Mouse (Mus musculus) forebrain, embryonic 12.5 days (tissue): ENCODE measurements around the gene Slc24a1. TPM values are rescaled to one million over a fixed set of nuclear protein-coding genes. Genes with fewer than 3 reads are reported as not detected.
A peak's percentile ranks its signal among the peaks of the same experiment; 100 is the strongest.
"Not testable (repeated sequence)": the region's sequence is repeated elsewhere in the genome, so short reads cannot be mapped to it uniquely, and the experiment has no call there.

Source experiments
- ATAC-seq: fragments of 200-750 bp; cut with Nextera tagmentation; 2 replicates; pipeline ENCODE4 v1.8.0; 2017; ENCODE audit warnings: moderate TSS enrichment; ENCODE audit not compliant: low FRiP score
- H3K27ac ChIP-seq: fragments of 300-500 bp; sonication (generic); 2 replicates; pipeline ENCODE4 v1.5.1; 2016; ENCODE audit warnings: mild to moderate bottlenecking
- H3K27me3 ChIP-seq: fragments of 300-500 bp; sonication (generic); 2 replicates; pipeline ENCODE4 v1.6.1; 2016; ENCODE audit warnings: mild to moderate bottlenecking
- H3K36me3 ChIP-seq: fragments of 300-500 bp; sonication (generic); replicated peaks from 2 replicates; pipeline ENCODE4 v1.6.1; 2016; ENCODE audit warnings: mild to moderate bottlenecking
- H3K4me1 ChIP-seq: fragments of 300-500 bp; sonication (generic); 2 replicates; pipeline ENCODE4 v1.6.1; 2016
- H3K4me2 ChIP-seq: fragments of 300-500 bp; sonication (generic); 2 replicates; pipeline ENCODE4 v1.6.1; 2016; ENCODE audit warnings: mild to moderate bottlenecking, moderate library complexity
- H3K4me3 ChIP-seq: fragments of 300-500 bp; sonication (generic); replicated peaks from 2 replicates; pipeline ENCODE4 v1.5.1; 2016; ENCODE audit warnings: mild to moderate bottlenecking
- H3K9ac ChIP-seq: fragments of 300-500 bp; sonication (generic); 2 replicates; pipeline ENCODE4 v1.6.1; 2016; ENCODE audit warnings: mild to moderate bottlenecking
- H3K9me3 ChIP-seq: fragments of 300-500 bp; sonication (generic); 2 replicates; pipeline ENCODE4 v1.6.1; 2016
- WGBS: fragments of 180-500 bp; shearing (Covaris S2); methylation state at CpG from one replicate; pipeline ENCODE4 v1.1.7; 2016; 5-methylcytosine and 5-hydroxymethylcytosine counted together
- polyA plus RNA-seq: library from polyadenylated mRNA; unstranded; fragments of >200 nt; fragmentation: Nextera tagmentation; extraction: Ambion mirVana; gene quantifications from 2 replicates; pipeline ENCODE4 v1.2.1, GENCODE M21; 2016

Slc24a1 gene
- polyA plus RNA-seq, result 0.11 TPM in 1 of 2 replicates, not detected in the other

GRCm38 (mm10) chr9:64951161-64951657 lies at the start of gene Slc24a1:
Gene Slc24a1 (minus strand): TSS chr9:64951607.
- Histone ChIP-seq H3K27ac (no peak within 1 kb of the TSS), H3K27me3 (peaks cover 37% of the 10 kb centered on the region), H3K4me1 (peaks cover 1% of the 10 kb centered on the region), H3K4me3 (no peak within 1 kb of the TSS), H3K9ac (no peak within 1 kb of the TSS), H3K4me2 (no peak within 1 kb of the TSS), H3K36me3 (no peaks in the 10 kb centered on the region), H3K9me3 (0 out of 2 replicates have a peak, but pooled peaks cover 5% of the 10 kb centered on the region)
- 34% methylated on average over 11 of the region's 11 CpGs for WGBS
- no peak for ATAC-seq

- not testable (repeated sequence) for H3K27me3 ChIP-seq, H3K9ac ChIP-seq, H3K4me3 ChIP-seq, ATAC-seq, H3K4me1 ChIP-seq, H3K27ac ChIP-seq, H3K9me3 ChIP-seq, H3K4me2 ChIP-seq
- peaks cover 82% of the 10 kb centered on the region for H3K36me3 ChIP-seq
- WGBS, result 91% methylated on average over 1 of the region's 1 CpGs
Observed at GRCm38 (mm10) chr9:64995464-64995863, 44.1 kb upstream of the Slc24a1 start.

GRCm38 (mm10) chr9:64990291-64990690 lies 38.9 kb upstream of the Slc24a1 start:
- Histone ChIP-seq H3K27ac (no peak overlapping the region), H3K9ac (no peak overlapping the region), H3K9me3 (no peaks in the 10 kb centered on the region), H3K36me3 (peaks cover 89% of the 10 kb centered on the region), H3K27me3 (no peaks in the 10 kb centered on the region), H3K4me2 (no peak overlapping the region), H3K4me3 (no peak overlapping the region), H3K4me1 (no peaks in the 10 kb centered on the region)
- ATAC-seq, result no peak
- WGBS, result 90% methylated on average over 7 of the region's 7 CpGs

GRCm38 (mm10) chr9:64988443-64988842 lies 37.0 kb upstream of the Slc24a1 start:
- WGBS, result 93% methylated on average over 6 of the region's 6 CpGs
- no peak overlapping the region for H3K27ac ChIP-seq
- H3K27me3 ChIP-seq, result no peaks in the 10 kb centered on the region
- no peaks in the 10 kb centered on the region for H3K4me1 ChIP-seq
- H3K36me3 ChIP-seq, result peaks cover 91% of the 10 kb centered on the region
- no peak overlapping the region for H3K4me3 ChIP-seq
- no peaks in the 10 kb centered on the region for H3K9me3 ChIP-seq
- no peak overlapping the region for H3K4me2 ChIP-seq
- no peak overlapping the region for H3K9ac ChIP-seq
- ATAC-seq, result no peak

GRCm38 (mm10) chr9:64987651-64988050 lies 36.2 kb upstream of the Slc24a1 start:
- no peaks in the 10 kb centered on the region for H3K9me3 ChIP-seq
- H3K27me3 ChIP-seq, result no peaks in the 10 kb centered on the region
- 97% methylated on average over 2 of the region's 2 CpGs for WGBS
- H3K4me3 ChIP-seq, result no peak overlapping the region
- H3K9ac ChIP-seq, result no peak overlapping the region
- peaks cover 94% of the 10 kb centered on the region for H3K36me3 ChIP-seq
- ATAC-seq, result no peak
- no peaks in the 10 kb centered on the region for H3K4me1 ChIP-seq
- H3K4me2 ChIP-seq, result no peak overlapping the region
- H3K27ac ChIP-seq, result no peak overlapping the region

- no peaks in the 10 kb centered on the region for H3K4me1 ChIP-seq
- ATAC-seq, result no peak
- H3K27me3 ChIP-seq, result no peaks in the 10 kb centered on the region
- H3K27ac ChIP-seq, result no peak overlapping the region
- WGBS, result 91% methylated on average over 9 of the region's 9 CpGs
- no peak overlapping the region for H3K9ac ChIP-seq
- H3K36me3 ChIP-seq, result peaks cover 96% of the 10 kb centered on the region
- no peak overlapping the region for H3K4me2 ChIP-seq
- no peaks in the 10 kb centered on the region for H3K9me3 ChIP-seq
- H3K4me3 ChIP-seq, result no peak overlapping the region
Observed at GRCm38 (mm10) chr9:64985807-64986206, 34.4 kb upstream of the Slc24a1 start.

- WGBS, result 90% methylated on average over 8 of the region's 8 CpGs
- no peaks in the 10 kb centered on the region for H3K9me3 ChIP-seq
- no peak overlapping the region for H3K4me3 ChIP-seq
- H3K4me1 ChIP-seq, result no peaks in the 10 kb centered on the region
- no peak overlapping the region for H3K27ac ChIP-seq
- H3K27me3 ChIP-seq, result no peaks in the 10 kb centered on the region
- H3K4me2 ChIP-seq, result no peak overlapping the region
- no peak overlapping the region for H3K9ac ChIP-seq
- peaks cover 96% of the 10 kb centered on the region for H3K36me3 ChIP-seq
- no peak for ATAC-seq
Observed at GRCm38 (mm10) chr9:64985037-64985794, 33.8 kb upstream of the Slc24a1 start.

GRCm38 (mm10) chr9:64981904-64982303 lies 30.5 kb upstream of the Slc24a1 start:
- no peaks in the 10 kb centered on the region for H3K4me1 ChIP-seq
- no peak overlapping the region for H3K9ac ChIP-seq
- no peak overlapping the region for H3K27ac ChIP-seq
- WGBS, result 67% methylated on average over 1 of the region's 1 CpGs
- ATAC-seq, result no peak
- H3K27me3 ChIP-seq, result no peaks in the 10 kb centered on the region
- H3K4me2 ChIP-seq, result no peak overlapping the region
- peaks cover 97% of the 10 kb centered on the region for H3K36me3 ChIP-seq
- no peaks in the 10 kb centered on the region for H3K9me3 ChIP-seq
- no peak overlapping the region for H3K4me3 ChIP-seq

GRCm38 (mm10) chr9:64980548-64980947 lies 29.1 kb upstream of the Slc24a1 start:
- H3K36me3 ChIP-seq, result peaks cover 96% of the 10 kb centered on the region

GRCm38 (mm10) chr9:64960978-64961320 lies 9.5 kb upstream of the Slc24a1 start:
- Histone ChIP-seq H3K9me3 (no peaks in the 10 kb centered on the region), H3K36me3 (peaks cover 27% of the 10 kb centered on the region), H3K27ac (peak overlapping the region; percentile 80), H3K4me1 (peaks cover 18% of the 10 kb centered on the region), H3K4me3 (peak overlapping the region; percentile 77), H3K27me3 (no peaks in the 10 kb centered on the region), H3K9ac (peak overlapping the region; percentile 91), H3K4me2 (peak overlapping the region; percentile 73)
- WGBS, result 0% methylated on average over 16 of the region's 17 CpGs
- no peak for ATAC-seq

More at GRCm38 (mm10) chr9:64980548-64980947, 29.1 kb upstream of the Slc24a1 start:
- no peaks in the 10 kb centered on the region for H3K27me3 ChIP-seq
- no peak overlapping the region for H3K9ac ChIP-seq
- no peak overlapping the region for H3K4me2 ChIP-seq
- ATAC-seq, result no peak
- 87% methylated on average over 3 of the region's 3 CpGs for WGBS
- no peaks in the 10 kb centered on the region for H3K9me3 ChIP-seq
- H3K4me3 ChIP-seq, result no peak overlapping the region
- no peaks in the 10 kb centered on the region for H3K4me1 ChIP-seq
- H3K27ac ChIP-seq, result no peak overlapping the region

GRCm38 (mm10) chr9:64960117-64960977 lies 8.9 kb upstream of the Slc24a1 start, which contains the start of gene Ints14:
Gene Ints14 (plus strand): TSS chr9:64960905.
- peak within 1 kb of the TSS; percentile 91 for H3K9ac ChIP-seq
- H3K9me3 ChIP-seq, result no peaks in the 10 kb centered on the region
- peaks cover 21% of the 10 kb centered on the region for H3K36me3 ChIP-seq
- no peaks in the 10 kb centered on the region for H3K27me3 ChIP-seq
- peak; percentile 97 for ATAC-seq
- H3K27ac ChIP-seq, result peak within 1 kb of the TSS; percentile 80
- 5% methylated on average over 29 of the region's 29 CpGs for WGBS
- H3K4me2 ChIP-seq, result peak within 1 kb of the TSS; percentile 73
- H3K4me3 ChIP-seq, result peak within 1 kb of the TSS; percentile 77
- H3K4me1 ChIP-seq, result peaks cover 18% of the 10 kb centered on the region

GRCm38 (mm10) chr9:64957276-64957675 lies 5.9 kb upstream of the Slc24a1 start:
- H3K4me3 ChIP-seq, result no peak overlapping the region
- H3K36me3 ChIP-seq, result no peaks in the 10 kb centered on the region; the same call in 1 of the 2 replicates
- peaks cover 18% of the 10 kb centered on the region for H3K4me1 ChIP-seq
- H3K4me2 ChIP-seq, result no peak overlapping the region
- H3K9ac ChIP-seq, result no peak overlapping the region
- ATAC-seq, result no peak
- 0 out of 2 replicates have a peak, but pooled peaks cover 5% of the 10 kb centered on the region for H3K9me3 ChIP-seq
- 90% methylated on average over 3 of the region's 3 CpGs for WGBS
- H3K27me3 ChIP-seq, result peaks cover 16% of the 10 kb centered on the region
- no peak overlapping the region for H3K27ac ChIP-seq
